Mouse (Mus musculus) forebrain, embryonic 14.5 days (tissue): ENCODE data around the gene Ddt. TPM values are rescaled to one million over a fixed set of nuclear protein-coding genes. Genes with fewer than 3 reads are reported as not detected.

ENCODE experiments used
- ATAC-seq: fragments of 200-750 bp; cut with Nextera tagmentation; 2 replicates; pipeline ENCODE4 v1.8.0; 2017; ENCODE audit warnings: mild to moderate bottlenecking, moderate library complexity
- DNase-seq: peaks from one replicate; pipeline ENCODE4 v3.0.0-alpha.2; 2015; ENCODE audit warnings: low spot score
- H3K27ac ChIP-seq: fragments of 300-500 bp; sonication (generic); 2 replicates; pipeline ENCODE4 v1.5.1; 2014; ENCODE audit warnings: low read depth, mild to moderate bottlenecking, control low read depth, low read length, moderate library complexity
- H3K27me3 ChIP-seq: fragments of 300-500 bp; sonication (generic); replicated peaks from 2 replicates; pipeline ENCODE4 v1.6.1; 2014; ENCODE audit warnings: low read length, control low read depth, mixed read lengths; ENCODE audit not compliant: control insufficient read depth, insufficient read depth
- H3K36me3 ChIP-seq: fragments of 300-500 bp; sonication (generic); 2 replicates; pipeline ENCODE4 v1.6.1; 2014; ENCODE audit warnings: low read length, control low read depth; ENCODE audit not compliant: control insufficient read depth, insufficient read depth
- H3K4me1 ChIP-seq: fragments of 300-500 bp; sonication (generic); 2 replicates; pipeline ENCODE4 v1.6.1; 2014; ENCODE audit warnings: antibody characterized with exemption, low read length, control low read depth; ENCODE audit not compliant: control insufficient read depth, insufficient read depth
- H3K4me2 ChIP-seq: fragments of 300-500 bp; sonication (generic); 2 replicates; pipeline ENCODE4 v1.6.1; 2014; ENCODE audit warnings: mild to moderate bottlenecking, control low read depth, low read length
- H3K4me3 ChIP-seq: fragments of 300-500 bp; sonication (generic); 2 replicates; pipeline ENCODE4 v1.5.1; 2014; ENCODE audit warnings: low read depth, low read length, control low read depth
- H3K9ac ChIP-seq: fragments of 300-500 bp; sonication (generic); 2 replicates; pipeline ENCODE4 v1.6.1; 2014; ENCODE audit warnings: mild to moderate bottlenecking, low read length, control low read depth, moderate library complexity
- H3K9me3 ChIP-seq: fragments of 300-500 bp; sonication (generic); replicated peaks from 2 replicates; pipeline ENCODE4 v1.6.1; 2016; ENCODE audit warnings: low read length, control low read depth, mixed read lengths; ENCODE audit not compliant: control insufficient read depth
- WGBS: fragments of 180-500 bp; shearing (Covaris S2); extraction: QIAGEN DNeasy Blood & Tissue Kit; methylation state at CpG from one replicate; pipeline ENCODE4 v1.1.7; 2014; 5-methylcytosine and 5-hydroxymethylcytosine counted together
- polyA plus RNA-seq: library from polyadenylated mRNA; unstranded; fragments of >200 nt; fragmentation: Nextera tagmentation; extraction: Ambion mirVana; gene quantifications from 2 replicates; pipeline ENCODE4 v1.2.1, GENCODE M21; 2014

Gene Ddt
- 65.1 and 79.7 TPM in 2 replicates for polyA plus RNA-seq

DNA sequence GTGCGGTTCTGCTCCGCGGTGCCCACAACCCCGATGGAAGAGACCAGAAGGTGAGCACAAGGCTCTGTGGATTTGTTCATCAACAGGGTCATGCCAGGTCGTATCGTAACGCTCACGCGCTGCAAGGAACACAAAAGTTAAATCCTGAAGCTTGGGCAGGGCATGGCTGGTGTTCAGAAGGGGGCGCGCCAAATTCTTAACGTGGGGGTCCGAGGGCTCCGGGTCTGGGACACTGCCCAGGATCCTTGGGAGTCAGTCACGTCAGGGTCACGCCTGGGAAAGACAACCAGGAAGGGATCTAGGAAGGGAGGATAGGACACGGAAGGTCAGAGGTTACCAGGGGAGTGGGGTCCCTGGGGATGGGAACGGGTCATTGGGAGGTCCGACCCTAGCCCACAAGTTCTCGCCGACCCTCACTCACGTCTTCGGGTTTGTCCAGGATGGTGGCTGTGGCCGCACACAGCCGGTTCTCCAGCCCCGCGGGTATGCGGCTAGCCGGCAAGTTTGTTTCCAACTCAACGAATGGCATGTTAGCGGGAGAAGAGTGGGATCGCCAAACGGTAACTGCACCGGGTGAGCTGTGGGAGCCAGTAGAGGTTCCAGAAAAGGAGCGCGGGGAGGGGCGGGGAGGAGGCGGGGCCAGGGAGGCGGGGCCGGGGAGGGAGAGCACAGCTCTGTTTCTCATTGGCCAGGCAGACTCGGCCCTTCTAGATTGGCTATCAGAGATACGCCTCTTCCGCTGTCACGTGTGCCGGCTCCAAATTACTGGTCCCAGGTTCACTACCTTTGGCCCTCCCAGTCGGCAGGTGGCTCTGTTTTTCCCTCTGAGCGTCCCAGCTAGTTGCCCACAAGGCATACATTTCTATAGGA lies at the start of gene Ddt:
Ddt (minus strand) TSS at position 620 of the 870 bp plus-strand sequence.
- DNase-seq: peak; percentile 94
- Histone ChIP-seq H3K4me3 (peak within 1 kb of the TSS; percentile 53), H3K36me3 (no peaks in the 10 kb centered on the region), H3K9ac (peak within 1 kb of the TSS; percentile 70), H3K4me1 (peaks cover 3% of the 10 kb centered on the region; the same call in 1 of the 2 replicates), H3K9me3 (no peaks in the 10 kb centered on the region), H3K27ac (no peak within 1 kb of the TSS), H3K4me2 (peak within 1 kb of the TSS; percentile 81), H3K27me3 (no peaks in the 10 kb centered on the region; the same call in 1 of the 2 replicates)
- ATAC-seq: peak; percentile 98
- under 1% methylated on average over 43 of the region's 47 CpGs for WGBS

DNA sequence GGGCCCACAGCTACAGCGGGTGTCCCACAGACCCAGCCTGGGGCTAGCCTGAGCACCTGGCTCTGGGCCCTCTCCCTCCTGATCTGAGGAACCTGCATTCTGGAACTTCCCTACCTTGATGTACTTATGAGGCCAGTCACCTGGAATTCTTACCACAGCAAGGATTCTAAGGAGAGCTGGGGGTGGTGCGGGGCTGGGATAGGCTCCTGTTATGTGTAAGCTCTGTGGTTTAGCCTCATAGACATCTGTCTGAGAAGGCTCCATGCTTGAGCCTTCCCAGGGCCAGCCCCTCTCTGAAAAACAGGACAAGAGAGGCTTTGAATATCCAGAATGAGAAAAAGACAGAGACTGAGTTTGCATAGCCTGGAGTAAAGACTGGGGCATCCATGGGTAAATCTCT lies 49.2 kb upstream of the Ddt start, which contains the start of gene Gstt4:
Gstt4 (minus strand) TSS at position 101 of the 400 bp plus-strand sequence.
- no peaks in the 10 kb centered on the region for H3K9me3 ChIP-seq
- H3K4me1 ChIP-seq: no peaks in the 10 kb centered on the region
- no peaks in the 10 kb centered on the region for H3K27me3 ChIP-seq
- H3K36me3 ChIP-seq: no peaks in the 10 kb centered on the region
- H3K4me2 ChIP-seq: no peak within 1 kb of the TSS
- ATAC-seq: no peak
- 93% methylated on average over 2 of the region's 2 CpGs for WGBS
- no peak for DNase-seq
- no peak within 1 kb of the TSS for H3K9ac ChIP-seq
- no peak within 1 kb of the TSS for H3K27ac ChIP-seq
- H3K4me3 ChIP-seq: no peak within 1 kb of the TSS

DNA sequence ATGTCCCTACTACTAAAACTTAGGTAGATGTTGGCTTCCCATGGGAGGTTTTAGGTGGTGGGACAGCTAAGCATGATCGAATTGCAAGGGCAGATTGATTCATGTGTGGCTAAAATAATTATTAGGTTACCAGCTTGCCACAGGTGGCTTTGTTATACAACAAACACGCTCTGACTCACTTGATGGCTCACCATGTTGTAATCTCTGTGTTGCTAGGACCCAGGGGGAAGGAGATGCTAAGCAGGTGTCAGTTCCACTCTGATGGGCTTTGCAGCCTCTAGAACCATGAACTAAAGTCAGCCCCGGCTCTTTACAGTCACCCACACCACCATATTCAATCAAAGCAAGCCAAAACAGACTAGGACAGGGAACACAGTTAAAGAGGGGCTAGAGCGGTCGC lies 46.7 kb upstream of the Ddt start:
- Histone ChIP-seq H3K36me3 (no peaks in the 10 kb centered on the region), H3K9me3 (no peaks in the 10 kb centered on the region), H3K27ac (no peak overlapping the region), H3K4me1 (no peaks in the 10 kb centered on the region), H3K4me2 (no peak overlapping the region), H3K27me3 (no peaks in the 10 kb centered on the region), H3K9ac (no peak overlapping the region), H3K4me3 (no peak overlapping the region)
- no peak for ATAC-seq
- WGBS: 82% methylated on average over 5 of the region's 5 CpGs
- no peak for DNase-seq

DNA sequence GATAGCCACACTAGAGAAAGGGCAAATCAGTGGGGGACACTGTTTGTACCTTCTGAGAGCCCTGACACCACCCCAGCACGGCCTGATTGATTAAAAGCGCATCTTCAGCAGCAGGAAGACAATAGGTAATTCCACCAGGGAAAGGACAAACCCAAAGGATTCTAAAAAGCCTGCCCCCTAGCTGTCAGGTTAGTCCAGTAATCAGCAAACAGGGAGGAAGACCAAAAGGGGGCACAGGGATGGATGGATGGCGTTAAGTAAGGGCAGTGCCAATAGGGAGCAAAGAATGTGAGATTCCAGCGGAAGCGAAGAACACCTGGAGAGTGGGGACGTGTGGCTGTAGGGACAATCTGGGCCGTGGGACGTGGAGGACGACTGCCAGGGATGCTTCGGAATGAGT lies 45.4 kb upstream of the Ddt start:
- Histone ChIP-seq H3K36me3 (no peaks in the 10 kb centered on the region), H3K9me3 (no peaks in the 10 kb centered on the region), H3K4me3 (no peak overlapping the region), H3K4me2 (no peak overlapping the region), H3K27me3 (no peaks in the 10 kb centered on the region), H3K27ac (no peak overlapping the region), H3K4me1 (no peaks in the 10 kb centered on the region), H3K9ac (no peak overlapping the region)
- ATAC-seq (no peak), DNase-seq (no peak)
- WGBS: 66% methylated on average over 10 of the region's 10 CpGs

DNA sequence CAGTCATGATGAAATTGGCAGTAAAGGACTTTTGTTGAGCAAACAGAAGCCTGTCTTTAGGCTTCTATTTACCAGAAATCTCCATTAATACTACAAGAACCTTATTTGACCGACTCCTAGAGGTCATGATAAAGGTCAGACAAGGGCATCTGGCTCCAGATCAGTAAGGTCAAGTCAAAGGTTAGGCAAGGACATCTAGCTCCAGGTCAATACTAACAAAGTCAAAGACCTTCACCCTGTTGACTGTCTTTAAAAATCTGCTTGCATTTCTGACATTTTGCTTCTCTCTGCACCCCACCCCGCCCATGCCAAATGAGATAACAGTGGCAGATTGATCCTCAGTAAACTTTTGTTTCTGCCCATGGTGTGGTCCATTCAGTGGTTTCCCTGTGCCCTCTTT lies 31.0 kb upstream of the Ddt start:
- no peak for ATAC-seq
- DNase-seq: no peak
- Histone ChIP-seq H3K9me3 (no peaks in the 10 kb centered on the region), H3K4me3 (no peak overlapping the region), H3K27ac (no peak overlapping the region), H3K9ac (no peak overlapping the region), H3K4me2 (no peak overlapping the region), H3K4me1 (no peaks in the 10 kb centered on the region), H3K27me3 (no peaks in the 10 kb centered on the region), H3K36me3 (no peaks in the 10 kb centered on the region)
- WGBS: 62% methylated on average over 2 of the region's 2 CpGs

DNA sequence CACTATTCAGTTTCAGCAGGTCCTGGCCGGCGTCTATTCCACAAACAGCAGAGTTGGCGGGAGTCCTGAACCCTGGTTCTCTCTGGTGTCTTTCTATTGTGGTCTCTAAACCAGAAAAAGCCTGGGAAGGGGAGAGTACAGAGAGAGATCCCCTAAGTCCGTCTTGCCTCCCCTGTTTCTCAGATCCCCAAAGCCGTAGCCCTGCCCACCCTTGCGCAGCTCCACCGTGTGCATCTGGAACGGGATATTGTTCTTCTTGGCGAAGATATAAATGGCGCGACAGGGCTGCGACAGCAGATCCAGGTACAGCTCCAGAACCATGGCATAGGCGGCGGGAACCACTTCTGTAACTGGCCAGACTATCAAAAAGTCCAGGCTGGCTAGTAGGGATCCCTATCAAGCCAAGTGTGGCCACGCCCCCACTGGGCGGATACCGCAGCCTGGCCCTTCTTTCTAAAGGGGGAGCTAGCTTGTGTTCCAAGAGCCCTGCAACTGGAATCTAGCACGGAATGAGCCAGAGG lies 25.0 kb upstream of the Ddt start, which contains the start of gene Gstt1:
Gstt1 (minus strand) TSS at position 409 of the 521 bp plus-strand sequence.
- Histone ChIP-seq H3K9me3 (no peaks in the 10 kb centered on the region), H3K9ac (peak within 1 kb of the TSS; percentile 58), H3K36me3 (no peaks in the 10 kb centered on the region), H3K4me3 (peak within 1 kb of the TSS; percentile 39), H3K4me1 (peaks cover 3% of the 10 kb centered on the region; the same call in 1 of the 2 replicates), H3K27ac (no peak within 1 kb of the TSS), H3K4me2 (peak within 1 kb of the TSS; percentile 80), H3K27me3 (no peaks in the 10 kb centered on the region; the same call in 1 of the 2 replicates)
- ATAC-seq (peak; percentile 66), DNase-seq (peak; percentile 65)
- 1% methylated on average over 18 of the region's 18 CpGs for WGBS

DNA sequence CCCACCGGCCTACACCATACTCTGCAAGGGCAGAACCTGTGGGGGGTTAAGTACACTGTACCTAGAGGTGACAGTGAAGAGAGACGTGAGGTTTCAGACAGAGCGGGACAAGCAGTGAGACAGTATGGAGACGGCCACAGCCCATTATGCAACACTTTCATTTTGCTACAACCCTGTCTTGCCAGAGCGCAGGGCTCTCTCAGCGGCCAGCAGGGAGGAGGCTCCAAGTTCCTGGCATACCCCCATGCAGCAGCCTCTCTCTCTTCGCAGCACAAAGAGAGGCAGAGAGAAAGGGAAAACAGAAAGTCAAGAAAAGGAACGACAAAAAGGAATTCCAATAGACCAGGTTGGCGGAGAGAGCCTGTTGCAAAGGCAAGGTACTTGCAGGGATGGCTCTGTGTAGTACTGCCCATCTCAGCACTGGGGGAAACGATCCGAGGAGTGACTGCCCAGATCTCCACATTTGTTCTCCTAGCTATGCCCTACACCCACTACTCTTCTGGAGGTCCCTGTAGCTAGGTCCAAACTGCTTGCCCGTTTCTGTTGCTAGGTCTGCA lies 24.5 kb upstream of the Ddt start:
- H3K27me3 ChIP-seq: no peaks in the 10 kb centered on the region; the same call in 1 of the 2 replicates
- H3K36me3 ChIP-seq: no peaks in the 10 kb centered on the region
- peaks cover 3% of the 10 kb centered on the region; the same call in 1 of the 2 replicates for H3K4me1 ChIP-seq
- no peak overlapping the region for H3K27ac ChIP-seq
- 2% methylated on average over 11 of the region's 12 CpGs for WGBS
- H3K4me3 ChIP-seq: peak overlapping the region; percentile 39
- DNase-seq (peak; percentile 33), ATAC-seq (peak; percentile 59)
- no peaks in the 10 kb centered on the region for H3K9me3 ChIP-seq
- peak overlapping the region; percentile 80 for H3K4me2 ChIP-seq
- H3K9ac ChIP-seq: peak overlapping the region; percentile 58

DNA sequence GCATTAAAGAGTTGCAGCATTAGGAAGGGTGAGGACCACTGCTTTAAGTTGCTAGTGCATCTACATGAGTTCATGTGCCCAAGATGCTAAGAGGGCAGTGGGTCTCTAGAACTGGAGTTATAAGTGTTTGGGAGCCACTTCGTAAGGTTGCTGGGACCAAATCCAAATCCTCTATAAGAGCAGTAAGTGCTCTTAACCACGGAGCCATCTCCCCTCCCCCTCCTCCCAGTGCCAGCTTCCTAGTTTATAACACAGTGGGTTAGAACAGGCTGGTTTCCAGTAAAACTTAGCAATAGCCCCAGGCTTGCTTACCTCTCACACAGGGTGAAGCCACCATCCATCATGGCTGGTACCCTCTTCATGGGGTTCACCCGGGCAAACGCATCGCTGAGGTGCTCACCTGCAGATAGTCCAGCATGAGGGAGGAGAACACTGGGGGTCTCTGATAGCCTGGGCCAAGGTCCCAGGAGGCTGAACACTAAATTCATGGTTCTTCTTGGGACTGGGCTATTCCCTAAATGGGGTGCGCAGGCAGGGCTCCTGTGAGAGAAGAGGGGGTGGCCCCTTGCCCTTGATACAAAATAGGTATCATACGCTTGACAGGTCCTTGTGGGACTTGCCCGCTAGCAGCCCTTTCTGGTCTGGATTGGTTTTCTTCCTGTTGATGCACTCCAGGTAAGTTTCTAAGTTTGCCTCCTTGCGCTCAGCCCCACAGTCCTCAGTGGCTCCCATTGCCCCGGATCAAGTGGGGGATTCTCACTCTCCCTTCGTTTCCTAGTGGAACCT lies 23.7 kb upstream of the Ddt start:
- DNase-seq: no peak
- H3K4me1 ChIP-seq: peaks cover 3% of the 10 kb centered on the region; the same call in 1 of the 2 replicates
- ATAC-seq: 0 out of 2 replicates have a peak, but pooled peaks have one; percentile 22
- peak overlapping the region; percentile 80 for H3K4me2 ChIP-seq
- peak overlapping the region; percentile 39 for H3K4me3 ChIP-seq
- no peaks in the 10 kb centered on the region for H3K36me3 ChIP-seq
- peak overlapping the region; percentile 58; the same call in 1 of the 2 replicates for H3K9ac ChIP-seq
- H3K27ac ChIP-seq: no peak overlapping the region
- H3K9me3 ChIP-seq: no peaks in the 10 kb centered on the region
- WGBS: 43% methylated on average over 11 of the region's 11 CpGs
- no peaks in the 10 kb centered on the region; the same call in 1 of the 2 replicates for H3K27me3 ChIP-seq
